Mouse (Mus musculus) 3134 (cell line): Measurements from ENCODE around the gene Cntnap2.

Experiments used
- DNase-seq: peaks from one replicate; pipeline ENCODE4 v3.0.0-alpha.2; 2011; ENCODE audit warnings: low spot score; ENCODE audit not compliant: insufficient read length; ENCODE audit errors: extremely low read depth

The Cntnap2 gene

DNA sequence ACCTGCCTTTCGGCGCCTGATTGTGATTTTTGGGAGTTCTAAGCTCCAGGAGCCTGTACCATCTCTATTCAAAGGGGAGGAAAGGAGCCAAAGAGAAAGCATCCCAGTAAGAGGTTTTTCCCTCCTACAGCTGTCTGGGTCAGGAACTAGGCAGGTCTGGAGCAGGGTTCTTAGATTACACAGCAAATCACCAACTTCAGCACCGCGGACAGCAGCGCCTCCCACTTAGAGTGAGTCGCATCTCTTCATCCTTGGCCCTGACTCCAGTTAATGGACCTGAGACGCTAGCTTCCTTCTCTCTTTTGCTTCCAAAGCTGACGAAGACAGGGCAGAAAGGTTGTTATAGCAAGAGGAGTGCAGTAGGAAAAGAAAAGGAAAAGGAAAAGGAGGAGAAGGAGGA lies at the start of gene Cntnap2:
Gene Cntnap2 (plus strand): TSS at position 267 of the 400 bp plus-strand sequence.
- DNase-seq = no peak

DNA sequence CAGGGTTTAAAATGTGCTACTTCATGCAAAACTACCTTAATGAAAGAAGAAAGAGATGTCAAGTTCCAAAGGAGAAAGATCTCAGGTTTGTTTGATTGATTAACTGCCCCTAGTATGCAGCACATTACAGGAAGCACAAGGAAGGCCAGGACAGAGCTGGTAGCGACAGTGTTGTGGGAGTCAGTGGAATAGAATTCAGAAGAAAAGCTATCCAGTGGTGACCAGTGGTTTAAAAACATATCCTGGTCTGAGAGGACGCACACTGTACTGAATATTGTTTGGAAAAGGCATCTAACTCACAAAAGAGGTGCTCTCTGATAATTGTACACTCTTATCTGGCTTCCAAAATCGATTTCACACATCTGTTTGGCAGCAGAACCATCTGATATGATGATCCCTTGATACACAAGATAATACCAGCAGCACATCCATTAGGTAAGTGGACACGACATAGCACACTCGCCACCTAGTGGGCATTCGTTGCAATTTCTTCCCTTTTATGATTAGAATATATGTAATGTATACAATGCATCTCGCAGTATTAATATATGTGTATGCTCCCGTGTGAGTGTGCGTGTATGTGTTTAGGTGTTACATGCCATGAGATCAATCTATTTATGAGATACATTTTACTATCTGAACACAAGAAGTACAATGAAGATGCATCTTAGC lies 33.0 kb upstream of the Cntnap2 start:
- DNase-seq = no peak

DNA sequence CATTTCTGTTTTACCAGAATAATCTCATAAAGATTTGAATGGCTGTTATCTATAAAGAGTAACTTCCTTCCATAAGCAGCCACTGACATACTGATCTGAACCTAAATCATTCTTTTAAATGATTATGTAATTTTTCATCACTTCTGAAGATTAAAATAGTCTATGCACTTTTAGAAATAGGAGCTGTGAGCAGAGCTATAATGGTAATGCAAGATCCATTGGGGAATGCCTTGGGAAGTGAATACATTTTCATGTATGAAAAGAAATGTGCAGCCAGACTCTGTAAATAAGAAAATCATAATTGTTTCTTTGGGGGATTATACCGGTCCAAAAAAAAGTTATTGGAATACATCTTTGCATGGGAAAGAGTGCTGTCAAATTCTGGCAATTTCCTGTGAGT lies 19.7 kb upstream of the Cntnap2 start:
- no peak for DNase-seq

DNA sequence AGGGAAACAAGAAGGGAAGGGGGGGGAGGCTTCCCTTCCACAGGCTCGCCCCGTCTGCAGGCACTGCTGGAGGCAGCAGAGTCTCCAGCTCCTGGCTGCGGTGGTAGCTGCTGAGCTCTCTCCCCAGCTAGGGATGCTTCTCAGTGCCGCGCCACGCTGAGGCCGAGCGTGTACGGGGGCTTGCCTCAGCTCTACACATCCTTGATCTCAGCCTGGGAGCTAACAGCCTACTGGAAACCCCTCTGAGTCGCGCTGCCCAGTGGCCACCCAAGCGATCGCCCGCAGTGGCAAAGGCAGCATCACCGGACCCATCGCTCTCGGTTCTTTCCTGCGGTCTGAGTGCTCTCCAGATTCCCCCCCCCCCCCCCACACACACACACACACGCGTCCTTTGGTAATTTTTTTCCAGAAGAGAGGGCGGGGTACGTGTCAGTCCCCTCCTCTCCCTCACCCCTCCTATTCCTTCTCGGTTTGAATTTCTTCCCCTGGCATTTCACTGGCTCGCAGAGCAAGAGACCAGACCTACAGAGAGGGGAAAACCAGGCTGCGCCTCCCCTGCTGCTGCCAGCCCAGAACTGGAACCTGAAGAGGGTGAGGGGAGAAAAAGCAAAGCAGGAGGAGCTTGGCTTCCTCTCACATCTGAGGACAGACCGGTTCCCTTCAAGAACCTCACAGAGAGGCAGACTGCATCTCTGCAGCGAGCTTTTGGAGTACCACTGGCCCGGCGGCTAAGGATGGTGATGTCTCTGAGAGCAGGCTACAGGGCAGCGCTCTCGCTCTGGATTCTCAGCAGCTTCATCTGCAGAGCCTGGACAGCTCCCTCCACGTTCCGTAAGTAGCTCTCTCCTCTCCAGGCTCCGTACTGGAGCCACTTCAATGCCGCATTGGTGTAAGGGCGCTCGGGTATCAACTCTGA lies 657 bp downstream of the Cntnap2 start:
- no peak for DNase-seq

DNA sequence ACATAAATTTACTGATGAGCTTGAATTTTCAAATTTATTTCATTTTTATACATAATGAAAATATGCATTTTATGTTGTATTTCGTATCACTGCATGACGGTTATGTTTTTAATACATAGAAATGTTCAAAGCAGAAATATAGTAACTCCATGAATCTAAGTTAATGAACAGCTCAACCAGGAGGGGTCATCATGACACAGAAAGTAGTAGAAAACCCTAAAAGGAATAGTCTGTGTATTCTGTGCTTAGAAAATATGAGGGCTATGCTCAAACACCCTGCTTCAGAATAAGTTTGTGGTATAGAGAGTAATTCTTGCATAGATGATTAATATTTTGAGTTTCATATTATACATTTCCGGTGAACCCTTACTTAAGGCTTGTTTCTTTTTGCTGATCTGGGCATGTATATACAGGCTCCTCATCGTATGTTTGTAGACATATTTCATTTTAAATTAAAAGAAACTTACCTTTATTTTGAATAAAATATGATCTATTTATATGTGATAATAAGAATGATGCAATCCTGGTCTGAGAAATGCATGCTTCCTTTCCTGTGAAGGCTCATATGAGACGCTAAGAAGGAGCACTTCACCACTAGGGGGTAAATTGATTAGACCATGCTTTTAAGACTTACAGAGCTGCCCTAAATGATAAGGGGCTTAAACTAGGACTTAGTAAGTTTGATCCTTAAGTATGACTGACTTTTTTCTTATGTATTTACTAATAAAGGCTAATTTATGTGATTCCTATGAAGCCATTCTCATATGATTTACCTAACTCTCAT lies 3.2 kb downstream of the Cntnap2 start:
- no peak for DNase-seq

DNA sequence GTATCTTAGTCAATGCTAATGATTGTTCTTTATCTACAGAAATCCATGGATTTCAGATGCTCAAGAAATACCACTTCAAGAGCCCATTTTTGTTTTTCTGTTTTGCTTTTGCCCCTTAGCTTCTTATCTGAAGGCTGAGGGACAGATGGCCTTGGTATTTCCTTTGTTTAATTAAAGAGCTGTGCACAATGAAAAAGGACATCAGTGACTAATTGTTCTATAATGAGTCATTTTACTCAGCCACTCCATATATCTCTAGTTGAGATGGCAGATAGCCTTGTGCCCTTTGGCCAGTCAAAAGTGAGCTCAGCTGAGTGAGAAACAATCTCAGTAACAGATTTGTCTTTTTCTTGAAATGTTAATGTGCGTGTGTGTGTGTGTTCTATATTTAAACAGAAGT lies 29.1 kb downstream of the Cntnap2 start:
- DNase-seq = no peak

DNA sequence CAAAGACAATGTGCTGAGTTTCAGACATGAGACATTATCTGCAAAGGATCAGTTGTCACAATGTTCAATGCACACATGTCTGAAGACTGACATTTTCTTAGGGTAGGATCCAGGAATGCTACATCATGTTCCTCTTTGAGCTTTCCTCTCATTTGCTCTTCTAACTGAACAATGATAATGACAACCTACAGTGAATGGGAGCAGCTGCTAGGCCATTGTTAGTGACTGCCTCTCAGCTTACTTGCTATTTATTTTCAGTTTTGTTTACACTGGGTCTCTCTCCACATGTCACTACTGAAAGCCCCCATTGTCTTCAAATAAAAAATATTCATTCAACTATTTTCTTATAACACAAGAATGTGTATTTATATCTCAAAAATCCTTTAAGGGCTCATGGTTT lies 54.5 kb downstream of the Cntnap2 start:
- no peak for DNase-seq

DNA sequence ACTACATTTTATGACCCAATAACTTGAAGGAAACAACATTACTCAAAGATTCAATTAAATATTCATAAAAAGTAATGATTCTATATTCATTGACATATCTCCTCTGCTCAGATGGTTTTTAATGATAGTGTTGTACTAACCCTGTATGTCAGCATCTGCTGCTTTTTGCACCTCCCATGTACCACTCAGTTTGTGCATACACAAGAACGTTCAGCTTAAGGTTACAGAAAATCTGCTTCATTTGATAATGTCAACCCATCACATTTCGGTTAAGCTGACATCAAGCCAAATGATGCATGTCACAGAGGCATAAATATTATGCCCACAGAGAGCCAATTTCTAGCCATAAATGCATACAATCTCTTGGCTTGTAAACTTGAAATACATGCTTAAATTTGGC lies 85.7 kb downstream of the Cntnap2 start:
- DNase-seq = no peak

DNA sequence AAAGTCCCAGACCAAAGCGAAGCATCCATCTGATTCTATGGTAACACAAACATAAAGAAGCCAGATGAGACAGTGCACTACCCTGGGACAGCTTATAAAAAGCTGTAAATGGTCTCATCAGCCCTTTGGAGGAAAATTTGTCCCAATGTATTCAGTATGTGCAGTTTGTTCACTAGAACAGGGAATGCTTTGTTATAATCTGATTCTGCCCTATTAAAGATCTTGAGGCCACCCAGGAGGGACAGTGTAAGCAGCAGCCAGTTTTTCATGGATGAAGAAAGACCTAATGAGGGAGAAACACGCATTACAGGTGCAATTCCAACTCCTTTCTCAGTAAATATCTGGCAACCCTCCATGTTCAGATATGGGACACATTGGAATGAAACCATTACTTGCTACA lies 145.9 kb downstream of the Cntnap2 start:
- DNase-seq = no peak

DNA sequence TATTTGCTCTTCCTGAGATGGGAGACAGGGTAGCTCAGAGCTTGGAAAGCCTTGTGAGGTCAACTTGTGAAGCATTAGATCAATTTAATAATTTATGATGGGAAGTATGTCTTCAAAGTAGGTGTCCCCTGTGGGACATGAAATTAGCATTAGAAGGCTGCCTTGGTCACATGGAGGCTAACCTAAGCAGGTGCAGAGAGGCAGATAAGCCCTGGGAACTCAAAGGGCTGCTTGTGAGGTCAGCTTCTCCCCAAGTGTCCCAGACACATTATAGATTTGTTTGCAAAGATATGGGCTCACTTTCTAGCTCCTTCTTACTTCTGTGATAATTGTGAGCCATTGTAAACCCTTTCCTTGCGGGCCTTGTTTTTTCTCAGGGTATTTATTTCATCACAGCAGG lies 155.2 kb downstream of the Cntnap2 start:
- no peak for DNase-seq

DNA sequence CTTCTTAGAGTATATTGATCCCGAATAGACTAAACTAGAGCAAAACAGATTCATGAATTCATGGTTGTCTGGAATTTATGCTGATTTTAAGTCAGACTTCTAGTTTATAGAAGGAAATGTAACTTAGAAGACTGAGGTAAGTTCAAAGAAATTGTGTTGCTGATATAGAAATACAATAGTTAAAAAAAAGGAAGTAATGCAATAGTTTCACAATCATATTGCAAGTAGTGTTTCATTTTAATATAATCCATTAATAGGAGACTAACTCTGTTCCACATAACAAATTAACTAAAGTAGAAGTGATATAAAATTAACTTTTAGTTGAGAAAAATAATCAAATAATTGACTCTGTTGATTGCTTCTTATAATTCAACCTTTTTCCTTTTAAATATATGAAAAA lies 169.8 kb downstream of the Cntnap2 start:
- DNase-seq = no peak

DNA sequence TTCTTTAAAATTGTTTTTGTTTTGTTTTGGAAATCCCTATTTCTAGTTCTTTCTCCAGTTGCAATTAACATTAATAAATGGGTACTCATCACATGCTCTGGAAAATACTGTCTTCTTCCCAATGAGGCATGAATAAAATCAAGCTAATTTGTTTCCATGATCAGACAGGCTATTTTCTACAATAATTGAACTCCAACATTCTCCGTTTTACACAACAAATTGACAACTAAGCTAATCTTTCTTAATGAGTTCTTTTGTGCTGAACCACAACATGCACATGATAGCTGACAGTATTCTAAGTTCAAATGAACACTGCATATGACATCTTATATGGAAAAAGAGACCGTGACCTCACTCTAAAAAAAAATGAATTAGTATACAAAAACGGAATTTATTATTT lies 173.4 kb downstream of the Cntnap2 start:
- no peak for DNase-seq

DNA sequence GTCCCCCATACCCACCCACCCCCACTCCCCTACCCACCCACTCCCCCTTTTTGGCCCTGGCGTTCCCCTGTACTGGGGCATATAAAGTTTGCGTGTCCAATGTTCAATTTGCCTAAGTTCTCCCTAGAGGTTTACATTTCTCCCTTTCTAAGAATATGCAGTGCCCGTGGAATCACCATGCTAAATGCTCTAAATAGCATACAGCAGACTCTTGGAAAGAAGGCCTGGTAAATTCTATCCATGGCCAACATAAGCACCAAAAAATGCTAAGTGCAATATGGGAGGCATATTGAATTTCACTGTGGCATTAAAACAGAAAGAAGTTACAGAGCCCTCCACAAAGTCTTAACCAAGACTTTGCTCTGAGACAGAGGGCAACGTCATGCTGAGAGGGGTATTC lies 177.4 kb downstream of the Cntnap2 start:
- DNase-seq = no peak

DNA sequence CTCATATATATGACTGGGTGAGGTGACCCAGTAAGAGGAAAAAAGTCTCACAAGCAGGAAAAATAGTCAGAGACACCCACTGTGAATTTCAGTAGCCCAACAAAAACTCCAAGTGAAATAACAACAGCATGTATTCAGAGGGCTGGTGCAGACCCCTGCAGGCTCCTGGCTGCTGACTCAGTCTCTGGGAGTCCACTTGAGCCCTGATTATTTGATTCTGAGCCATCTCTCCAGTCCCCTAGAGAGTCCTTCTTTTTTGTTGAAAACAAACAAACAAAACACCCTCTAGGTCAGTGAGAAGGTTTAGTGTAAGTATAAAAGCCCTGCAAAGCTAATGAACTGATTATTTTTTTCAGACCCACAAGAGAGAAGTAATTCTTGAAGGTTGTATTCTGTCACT lies 179.0 kb downstream of the Cntnap2 start:
- no peak for DNase-seq

DNA sequence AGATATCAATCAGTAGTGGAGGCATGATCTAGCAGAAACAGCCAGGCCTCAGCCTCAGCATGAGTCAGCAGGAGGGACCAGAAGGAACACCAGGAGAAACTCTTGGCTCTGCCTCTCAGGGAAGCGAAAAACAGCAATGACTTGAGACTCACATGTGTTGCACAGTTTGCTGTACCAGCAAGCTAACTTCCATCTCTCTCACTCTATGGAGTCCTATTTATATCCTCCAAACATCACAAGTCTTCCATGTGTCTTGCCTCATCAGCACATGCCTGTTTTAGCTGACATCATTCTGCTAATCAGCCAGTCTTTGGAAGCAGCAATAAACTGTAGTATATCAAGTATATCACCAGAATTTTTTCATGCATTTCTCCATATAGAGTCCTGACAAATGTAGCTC lies 182.1 kb downstream of the Cntnap2 start:
- DNase-seq = no peak

DNA sequence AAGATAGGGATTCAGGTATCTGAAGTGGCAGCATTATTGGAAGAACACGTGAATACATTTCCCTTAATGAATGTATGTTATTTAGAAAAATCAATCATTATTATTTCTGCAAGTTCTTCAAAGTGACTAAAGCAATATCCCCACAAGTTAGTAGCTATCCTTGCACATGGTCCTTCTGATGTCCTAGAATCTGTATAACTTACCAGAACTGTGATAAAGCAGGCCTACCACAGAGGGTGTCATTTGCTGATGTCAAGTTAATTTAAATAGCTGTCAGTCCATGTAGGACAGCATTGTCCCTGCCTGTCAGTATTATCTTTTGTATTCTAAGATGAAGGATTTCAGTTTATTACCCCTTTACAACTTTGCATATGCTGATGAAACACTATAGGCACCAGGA lies 185.5 kb downstream of the Cntnap2 start:
- DNase-seq = no peak

DNA sequence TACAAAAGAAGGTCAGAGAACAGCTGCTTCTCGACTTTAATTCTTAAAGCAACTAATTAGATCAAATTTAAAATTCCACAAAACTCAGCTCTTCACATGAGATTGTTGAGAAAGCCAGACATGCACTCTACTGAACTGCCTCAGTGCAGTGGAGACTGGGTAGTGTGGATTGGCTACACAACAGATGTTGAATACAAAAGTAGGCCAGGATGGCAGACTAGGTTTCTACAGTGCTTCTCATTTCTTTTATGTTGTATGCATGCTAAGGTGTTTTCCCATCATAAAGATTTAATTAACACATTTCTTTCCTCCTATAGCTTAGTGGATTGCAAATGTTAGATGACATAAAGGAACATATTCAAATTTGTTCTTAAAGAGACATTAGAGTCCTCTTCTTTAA lies 198.9 kb downstream of the Cntnap2 start:
- no peak for DNase-seq

DNA sequence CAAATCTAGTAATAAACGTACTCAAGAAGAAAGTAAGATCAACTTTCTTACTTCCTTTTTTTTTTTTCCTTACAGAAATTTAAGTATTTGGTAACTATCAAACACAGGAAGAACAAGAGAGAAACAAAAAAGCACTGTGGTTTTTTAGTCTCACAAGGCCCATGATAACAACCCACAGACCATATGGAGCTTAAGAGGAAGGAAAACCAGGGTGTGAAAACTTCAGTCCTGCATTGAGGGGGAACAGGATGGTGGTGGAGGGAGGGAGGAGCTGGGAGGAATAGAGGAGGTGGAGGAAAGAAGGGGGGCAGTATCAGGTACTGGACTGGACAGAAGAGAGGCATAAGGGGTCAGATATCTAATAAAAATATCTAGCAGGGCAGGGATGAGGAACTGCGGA lies 212.4 kb downstream of the Cntnap2 start:
- no peak for DNase-seq

DNA sequence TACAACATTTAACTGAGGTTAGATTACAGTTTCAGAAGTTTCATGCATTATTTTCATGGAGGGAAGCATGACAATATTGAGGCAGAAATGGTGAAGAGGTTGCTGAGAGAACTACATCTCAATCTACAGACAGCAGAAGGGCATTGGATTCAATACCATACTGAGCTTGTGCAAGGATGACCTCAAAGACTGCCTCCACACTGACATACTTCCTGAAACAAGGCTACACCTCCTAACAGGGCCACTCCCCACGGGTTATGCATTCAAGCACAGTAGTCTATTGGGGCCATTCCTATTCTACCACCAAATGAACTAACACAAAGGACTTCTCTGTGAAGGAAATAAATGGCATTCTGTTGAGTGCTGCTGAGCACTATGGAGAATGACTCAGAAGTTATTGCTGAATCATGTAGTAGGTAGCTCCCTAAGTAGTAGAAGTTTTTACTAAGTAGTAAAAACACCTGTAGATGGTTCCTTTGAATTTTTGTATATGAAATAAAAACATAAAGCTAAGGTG lies 214.2 kb downstream of the Cntnap2 start:
- DNase-seq = no peak

DNA sequence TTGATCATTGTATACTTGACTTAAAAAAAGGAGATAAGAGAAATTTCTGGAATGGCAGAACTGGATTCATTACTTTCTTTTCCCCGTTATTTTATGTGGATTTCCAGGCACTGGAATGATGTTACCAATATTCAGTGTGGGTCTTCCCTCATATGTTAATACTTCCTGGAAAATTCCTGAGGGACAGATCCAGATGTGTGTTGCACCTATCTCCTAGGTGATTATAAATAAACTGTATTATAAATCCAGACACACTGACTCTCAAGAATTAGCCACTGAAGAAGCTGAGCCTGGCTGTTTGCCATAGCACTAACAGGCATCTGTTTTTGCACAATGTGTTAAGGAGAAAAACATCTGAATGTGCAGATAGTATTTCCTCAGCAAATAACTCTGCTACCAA lies 231.0 kb downstream of the Cntnap2 start:
- DNase-seq = no peak

DNA sequence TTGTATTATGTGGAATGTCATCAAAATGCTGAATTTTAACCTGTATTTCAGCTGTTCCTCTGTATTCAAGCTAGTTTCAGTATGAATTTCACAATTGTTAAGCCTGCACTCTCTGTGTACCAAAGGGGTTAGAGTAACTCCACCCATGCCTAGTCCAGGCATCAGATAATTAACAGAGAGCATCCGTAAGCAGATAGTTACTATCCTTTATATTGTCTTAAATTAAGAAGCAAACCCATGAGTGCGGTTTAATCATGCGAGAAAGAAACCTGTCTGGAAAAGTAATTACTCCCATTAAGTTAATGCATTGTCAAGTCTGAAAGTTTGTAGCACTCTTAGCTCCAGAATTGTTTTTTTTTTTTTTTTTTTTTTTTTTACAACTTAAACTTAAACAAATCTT lies 258.3 kb downstream of the Cntnap2 start:
- no peak for DNase-seq
